Mouse (Mus musculus) neural tube, embryonic 13.5 days (tissue): ENCODE results near the gene Rps6ka5. TPM values are rescaled to one million over a fixed set of nuclear protein-coding genes. Genes with fewer than 3 reads are reported as not detected.

Experiments used
- ATAC-seq: fragments of 200-750 bp; cut with Nextera tagmentation; 2 replicates; pipeline ENCODE4 v1.8.0; 2017; ENCODE audit warnings: low read depth, mild to moderate bottlenecking, moderate TSS enrichment, moderate library complexity
- H3K27ac ChIP-seq: fragments of 300-500 bp; sonication (generic); replicated peaks from 2 replicates; pipeline ENCODE4 v1.5.1; 2015; ENCODE audit warnings: moderate library complexity, mild to moderate bottlenecking, inconsistent platforms
- H3K27me3 ChIP-seq: fragments of 300-500 bp; sonication (generic); 2 replicates; pipeline ENCODE4 v1.6.1; 2015; ENCODE audit warnings: mild to moderate bottlenecking, inconsistent platforms
- H3K36me3 ChIP-seq: fragments of 300-500 bp; sonication (generic); 2 replicates; pipeline ENCODE4 v1.6.1; 2015; ENCODE audit warnings: mild to moderate bottlenecking, inconsistent platforms
- H3K4me1 ChIP-seq: fragments of 300-500 bp; sonication (generic); replicated peaks from 2 replicates; pipeline ENCODE4 v1.6.1; 2015; ENCODE audit warnings: inconsistent platforms
- H3K4me2 ChIP-seq: fragments of 300-500 bp; sonication (generic); 2 replicates; pipeline ENCODE4 v1.6.1; 2015; ENCODE audit warnings: inconsistent platforms, mild to moderate bottlenecking, moderate library complexity
- H3K4me3 ChIP-seq: fragments of 300-500 bp; sonication (generic); 2 replicates; pipeline ENCODE4 v1.5.1; 2015; ENCODE audit warnings: mild to moderate bottlenecking, inconsistent platforms
- H3K9ac ChIP-seq: fragments of 300-500 bp; sonication (generic); 2 replicates; pipeline ENCODE4 v1.6.1; 2015; ENCODE audit warnings: moderate library complexity, mild to moderate bottlenecking, inconsistent platforms
- H3K9me3 ChIP-seq: fragments of 300-500 bp; sonication (generic); 2 replicates; pipeline ENCODE4 v1.6.1; 2016; ENCODE audit warnings: inconsistent platforms
- WGBS: fragments of 180-500 bp; shearing (Covaris S2); methylation state at CpG from one replicate; pipeline ENCODE4 v1.1.7; 2015; 5-methylcytosine and 5-hydroxymethylcytosine counted together
- polyA plus RNA-seq: library from polyadenylated mRNA; unstranded; fragments of >200 nt; fragmentation: Nextera tagmentation; extraction: Ambion mirVana; gene quantifications from 2 replicates; pipeline ENCODE4 v1.2.1, GENCODE M21; 2015

Rps6ka5 gene
- polyA plus RNA-seq, 1 experiment from 2014 or later, result 5.5 TPM

- no peak for ATAC-seq
- Histone ChIP-seq H3K4me1 (no peaks in the 10 kb centered on the region; the same call in 1 of the 2 replicates), H3K27me3 (no peaks in the 10 kb centered on the region), H3K27ac (no peak overlapping the region), H3K36me3 (no peaks in the 10 kb centered on the region), H3K4me2 (no peak overlapping the region), H3K9me3 (no peaks in the 10 kb centered on the region), H3K9ac (no peak overlapping the region), H3K4me3 (no peak overlapping the region)
Observed at GRCm38 (mm10) chr12:100688177-100688576, 38.6 kb downstream of the Rps6ka5 start.

DNA sequence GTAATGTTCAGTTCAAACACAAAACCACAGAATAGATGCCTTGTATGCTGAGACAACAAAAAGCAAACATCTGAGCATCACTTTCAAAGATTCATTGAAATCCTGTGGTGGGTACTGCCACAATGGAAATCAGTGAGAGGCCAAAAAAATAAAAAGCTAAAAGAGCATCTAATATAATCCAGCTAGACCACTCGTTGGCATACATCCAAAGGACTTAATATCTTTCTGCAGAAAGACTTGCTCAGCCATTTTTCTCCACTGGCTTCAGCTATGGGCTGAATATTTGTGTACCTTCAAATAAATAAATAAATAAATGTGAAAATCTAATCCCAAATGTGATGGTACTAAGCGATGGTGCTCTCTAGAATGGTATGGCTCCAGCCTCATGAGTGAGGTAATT lies 39.8 kb downstream of the Rps6ka5 start:
- no peak overlapping the region for H3K9ac ChIP-seq
- H3K4me1 ChIP-seq, result no peaks in the 10 kb centered on the region
- no peaks in the 10 kb centered on the region for H3K27me3 ChIP-seq
- ATAC-seq, result no peak
- H3K4me3 ChIP-seq, result no peak overlapping the region
- WGBS, result 79% methylated on average over 2 of the region's 2 CpGs
- H3K36me3 ChIP-seq, result no peaks in the 10 kb centered on the region
- H3K9me3 ChIP-seq, result no peaks in the 10 kb centered on the region
- no peak overlapping the region for H3K27ac ChIP-seq
- H3K4me2 ChIP-seq, result no peak overlapping the region

- H3K4me3 ChIP-seq, result no peak overlapping the region
Observed at GRCm38 (mm10) chr12:100681752-100682151, 45.0 kb downstream of the Rps6ka5 start.

DNA sequence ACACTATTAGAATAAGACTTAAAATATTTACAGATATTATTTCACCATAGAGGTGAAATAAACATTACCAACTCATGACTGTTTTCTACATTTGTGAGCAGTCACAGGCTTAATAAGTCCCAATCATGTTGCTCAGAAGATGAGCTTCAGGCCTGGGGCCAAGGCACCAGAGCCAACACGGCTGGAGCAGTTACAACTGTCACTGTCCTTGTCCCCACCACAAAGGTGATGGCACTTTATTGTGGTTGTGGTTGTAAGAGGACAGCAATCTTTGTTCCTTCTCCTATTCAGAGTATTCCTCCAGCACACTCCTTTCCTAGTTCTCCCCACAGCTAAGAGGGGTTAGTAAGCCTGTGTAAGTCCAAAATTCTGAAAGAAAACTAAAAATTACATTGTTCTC lies 45.5 kb downstream of the Rps6ka5 start:
- H3K27me3 ChIP-seq, result no peaks in the 10 kb centered on the region
- H3K27ac ChIP-seq, result no peak overlapping the region
- no peaks in the 10 kb centered on the region for H3K9me3 ChIP-seq
- WGBS, result 53% methylated on average over 1 of the region's 1 CpGs
- no peak overlapping the region for H3K9ac ChIP-seq
- ATAC-seq, result no peak
- no peaks in the 10 kb centered on the region for H3K4me1 ChIP-seq
- no peaks in the 10 kb centered on the region for H3K36me3 ChIP-seq
- no peak overlapping the region for H3K4me3 ChIP-seq
- H3K4me2 ChIP-seq, result no peak overlapping the region

More at GRCm38 (mm10) chr12:100681752-100682151, 45.0 kb downstream of the Rps6ka5 start:
- ATAC-seq, result no peak
- no peak overlapping the region for H3K27ac ChIP-seq
- H3K4me1 ChIP-seq, result no peaks in the 10 kb centered on the region
- H3K36me3 ChIP-seq, result no peaks in the 10 kb centered on the region
- H3K4me2 ChIP-seq, result no peak overlapping the region
- no peak overlapping the region for H3K9ac ChIP-seq
- no peaks in the 10 kb centered on the region for H3K9me3 ChIP-seq
- 90% methylated on average over 7 of the region's 7 CpGs for WGBS
- no peaks in the 10 kb centered on the region for H3K27me3 ChIP-seq

DNA sequence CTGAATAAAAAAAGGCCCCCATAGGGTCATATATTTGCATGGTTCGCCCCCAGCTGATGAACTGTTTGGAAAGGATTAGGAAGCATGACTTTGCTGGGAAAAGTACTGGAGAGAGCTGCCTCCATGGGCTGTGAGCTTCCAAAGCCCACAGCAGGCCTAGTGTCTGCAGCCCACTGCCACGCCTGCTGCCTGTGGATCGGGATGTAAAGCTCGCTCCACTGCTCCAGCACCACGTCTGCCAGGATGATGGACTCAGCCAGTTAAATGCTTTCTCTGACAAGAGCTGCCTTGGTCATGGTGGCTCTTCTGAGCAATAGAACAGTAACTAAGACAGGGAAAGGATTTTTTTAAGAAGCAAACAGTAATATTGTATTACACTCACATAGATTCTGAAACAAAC lies 46.1 kb downstream of the Rps6ka5 start:
- Histone ChIP-seq H3K4me2 (no peak overlapping the region), H3K27me3 (no peaks in the 10 kb centered on the region), H3K4me1 (no peaks in the 10 kb centered on the region), H3K4me3 (no peak overlapping the region), H3K9ac (no peak overlapping the region), H3K36me3 (no peaks in the 10 kb centered on the region), H3K9me3 (no peaks in the 10 kb centered on the region), H3K27ac (no peak overlapping the region)
- no peak for ATAC-seq
- 70% methylated on average over 5 of the region's 5 CpGs for WGBS

DNA sequence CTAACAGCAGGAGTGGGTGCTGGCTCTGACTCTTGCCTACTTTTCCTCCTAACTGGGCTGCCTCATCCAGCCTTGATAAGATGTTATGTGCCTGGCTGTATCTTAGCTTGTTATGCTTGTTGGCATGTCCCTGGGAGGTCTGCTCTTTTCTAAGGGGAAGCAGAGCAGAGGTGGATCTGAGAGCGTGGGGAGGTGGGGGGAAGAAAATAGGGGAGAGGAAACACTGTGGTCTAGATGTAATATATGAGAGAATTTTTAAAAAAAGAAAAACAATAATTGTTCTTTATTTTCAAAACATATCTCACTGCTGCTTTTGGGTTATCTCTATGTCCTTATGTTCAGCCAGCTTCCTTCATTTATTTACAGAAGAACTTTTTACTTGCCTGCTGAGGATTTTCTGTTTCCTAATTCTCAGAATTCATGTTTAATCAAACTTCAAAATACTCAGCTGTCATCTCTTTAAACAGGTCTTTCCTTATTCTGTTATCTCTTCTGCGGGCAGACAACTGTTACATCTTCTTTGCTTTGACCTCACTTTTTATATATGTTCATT lies 56.1 kb downstream of the Rps6ka5 start:
- no peaks in the 10 kb centered on the region for H3K27me3 ChIP-seq
- 0 out of 2 replicates have a peak, but pooled peaks cover 7% of the 10 kb centered on the region for H3K4me1 ChIP-seq
- no peak overlapping the region for H3K27ac ChIP-seq
- H3K4me3 ChIP-seq, result no peak overlapping the region
- H3K9ac ChIP-seq, result no peak overlapping the region
- 95% methylated on average over 2 of the region's 2 CpGs for WGBS
- no peak overlapping the region for H3K4me2 ChIP-seq
- no peaks in the 10 kb centered on the region for H3K9me3 ChIP-seq
- 0 out of 2 replicates have a peak, but pooled peaks cover 3% of the 10 kb centered on the region for H3K36me3 ChIP-seq
- ATAC-seq, result no peak

DNA sequence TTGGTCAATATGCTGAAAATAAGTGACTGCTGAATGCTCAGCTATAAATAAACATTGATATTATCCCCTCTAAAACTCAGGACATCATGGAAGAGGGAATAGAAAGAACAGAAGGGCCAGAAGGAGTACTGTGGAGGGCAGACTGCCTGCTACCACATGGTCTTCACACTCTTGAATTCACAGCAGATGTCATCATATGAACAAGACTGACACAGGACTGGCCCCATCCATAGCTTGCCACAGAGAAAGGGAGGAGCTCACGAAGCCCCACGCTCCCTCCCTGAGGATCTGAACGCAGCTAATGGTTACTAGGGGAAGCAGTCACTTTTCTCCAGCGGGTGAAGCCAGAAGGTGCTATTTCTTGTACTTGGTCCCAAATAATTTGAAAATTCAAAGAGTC lies 61.5 kb downstream of the Rps6ka5 start:
- 80% methylated on average over 4 of the region's 4 CpGs for WGBS
- H3K4me2 ChIP-seq, result no peak overlapping the region
- no peak overlapping the region for H3K9ac ChIP-seq
- H3K27ac ChIP-seq, result no peak overlapping the region
- ATAC-seq, result no peak
- 0 out of 2 replicates have a peak, but pooled peaks cover 7% of the 10 kb centered on the region for H3K4me1 ChIP-seq
- H3K4me3 ChIP-seq, result no peak overlapping the region
- no peaks in the 10 kb centered on the region for H3K36me3 ChIP-seq
- no peaks in the 10 kb centered on the region for H3K27me3 ChIP-seq
- no peaks in the 10 kb centered on the region for H3K9me3 ChIP-seq

- Histone ChIP-seq H3K9ac (no peak overlapping the region), H3K36me3 (no peaks in the 10 kb centered on the region), H3K4me1 (no peaks in the 10 kb centered on the region), H3K4me3 (no peak overlapping the region), H3K27me3 (no peaks in the 10 kb centered on the region), H3K9me3 (no peaks in the 10 kb centered on the region), H3K4me2 (no peak overlapping the region), H3K27ac (no peak overlapping the region)
- WGBS, result 85% methylated on average over 2 of the region's 2 CpGs
- ATAC-seq, result no peak
Observed at GRCm38 (mm10) chr12:100660076-100660475, 66.7 kb downstream of the Rps6ka5 start.

- Histone ChIP-seq H3K27ac (no peak overlapping the region), H3K4me2 (no peak overlapping the region), H3K4me1 (no peaks in the 10 kb centered on the region), H3K27me3 (no peaks in the 10 kb centered on the region), H3K4me3 (no peak overlapping the region), H3K9me3 (no peaks in the 10 kb centered on the region), H3K36me3 (no peaks in the 10 kb centered on the region), H3K9ac (no peak overlapping the region)
- 79% methylated on average over 4 of the region's 4 CpGs for WGBS
- ATAC-seq, result no peak
Observed at GRCm38 (mm10) chr12:100655972-100656371, 70.8 kb downstream of the Rps6ka5 start.

- Histone ChIP-seq H3K4me2 (no peak overlapping the region), H3K27ac (no peak overlapping the region), H3K4me3 (no peak overlapping the region), H3K9ac (no peak overlapping the region), H3K4me1 (no peaks in the 10 kb centered on the region), H3K36me3 (no peaks in the 10 kb centered on the region), H3K27me3 (no peaks in the 10 kb centered on the region), H3K9me3 (no peaks in the 10 kb centered on the region)
- ATAC-seq, result no peak
- WGBS, result 96% methylated on average over 1 of the region's 1 CpGs
Observed at GRCm38 (mm10) chr12:100641936-100642335, 84.8 kb downstream of the Rps6ka5 start.

GRCm38 (mm10) chr12:100640726-100641125 lies 86.1 kb downstream of the Rps6ka5 start:
- no peaks in the 10 kb centered on the region for H3K4me1 ChIP-seq
- no peaks in the 10 kb centered on the region for H3K27me3 ChIP-seq
- H3K27ac ChIP-seq, result no peak overlapping the region
- WGBS, result 83% methylated on average over 3 of the region's 3 CpGs
- no peaks in the 10 kb centered on the region for H3K9me3 ChIP-seq
- no peak overlapping the region for H3K4me3 ChIP-seq
- H3K36me3 ChIP-seq, result no peaks in the 10 kb centered on the region
- no peak for ATAC-seq
- H3K9ac ChIP-seq, result no peak overlapping the region
- no peak overlapping the region for H3K4me2 ChIP-seq

GRCm38 (mm10) chr12:100639680-100640079 lies 87.1 kb downstream of the Rps6ka5 start:
- Histone ChIP-seq H3K27ac (no peak overlapping the region), H3K9me3 (no peaks in the 10 kb centered on the region), H3K27me3 (no peaks in the 10 kb centered on the region), H3K4me3 (no peak overlapping the region), H3K36me3 (no peaks in the 10 kb centered on the region), H3K9ac (no peak overlapping the region), H3K4me2 (no peak overlapping the region), H3K4me1 (no peaks in the 10 kb centered on the region)
- 55% methylated on average over 7 of the region's 7 CpGs for WGBS
- ATAC-seq, result no peak

GRCm38 (mm10) chr12:100637886-100638285 lies 88.9 kb downstream of the Rps6ka5 start:
- H3K4me3 ChIP-seq, result no peak overlapping the region
- no peak for ATAC-seq
- 92% methylated on average over 8 of the region's 8 CpGs for WGBS
- H3K4me1 ChIP-seq, result no peaks in the 10 kb centered on the region
- no peaks in the 10 kb centered on the region for H3K36me3 ChIP-seq
- no peak overlapping the region for H3K27ac ChIP-seq
- H3K9me3 ChIP-seq, result no peaks in the 10 kb centered on the region
- H3K9ac ChIP-seq, result no peak overlapping the region
- no peaks in the 10 kb centered on the region for H3K27me3 ChIP-seq
- H3K4me2 ChIP-seq, result no peak overlapping the region
